Mouse (Mus musculus): ENCODE results near the gene Bcar3. TPM values are rescaled to one million over a fixed set of nuclear protein-coding genes. Genes with fewer than 3 reads are reported as not detected.

The Bcar3 gene
- total RNA-seq, 1 experiment from 2014 or later, result 51.4 TPM

DNA sequence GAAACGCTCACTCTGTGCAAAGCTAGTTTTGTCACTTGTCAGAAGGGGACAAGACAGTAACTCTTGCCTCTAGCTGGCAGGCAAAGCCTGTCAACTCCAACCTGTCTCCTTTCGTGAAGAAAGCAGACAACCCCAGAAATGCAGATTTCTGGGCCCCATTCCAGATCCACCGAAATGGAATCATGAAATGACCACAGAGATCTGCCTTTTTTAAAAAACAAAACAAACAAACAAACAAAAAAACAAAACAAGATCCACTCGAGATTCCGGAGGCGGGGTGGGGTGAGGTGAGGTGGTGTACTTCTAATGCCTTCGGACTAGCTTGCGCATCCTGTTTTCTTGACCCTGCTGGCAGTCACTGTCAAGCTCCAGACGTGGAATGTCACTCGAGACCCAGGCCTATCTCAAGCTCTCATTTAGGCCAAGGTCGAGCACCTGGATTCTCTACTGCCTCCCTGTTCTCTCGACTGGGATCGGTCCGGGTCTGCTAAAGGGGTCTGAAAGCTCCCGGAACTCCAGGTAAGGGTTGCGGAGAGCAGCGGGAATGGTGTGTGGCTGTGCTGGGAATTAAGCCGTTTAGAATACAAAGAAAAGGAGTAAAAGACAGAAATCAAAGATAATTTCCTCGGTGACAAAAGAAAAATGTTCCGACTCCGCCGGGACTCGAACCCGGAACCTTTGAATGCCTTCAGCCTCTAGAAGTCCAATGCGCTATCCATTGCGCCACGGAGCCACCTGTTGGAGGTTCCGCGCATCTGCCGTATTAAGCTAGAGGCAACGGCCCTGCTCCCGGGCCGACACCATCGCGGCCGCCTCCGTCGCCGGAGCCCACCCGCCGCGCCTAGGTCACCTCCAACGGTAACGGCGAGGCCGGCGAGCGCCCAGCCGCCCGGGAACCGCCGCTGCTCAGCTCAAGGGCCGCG is 1.4 kb upstream of the Bcar3 start:
- peak; percentile 95 for DNase-seq

DNA sequence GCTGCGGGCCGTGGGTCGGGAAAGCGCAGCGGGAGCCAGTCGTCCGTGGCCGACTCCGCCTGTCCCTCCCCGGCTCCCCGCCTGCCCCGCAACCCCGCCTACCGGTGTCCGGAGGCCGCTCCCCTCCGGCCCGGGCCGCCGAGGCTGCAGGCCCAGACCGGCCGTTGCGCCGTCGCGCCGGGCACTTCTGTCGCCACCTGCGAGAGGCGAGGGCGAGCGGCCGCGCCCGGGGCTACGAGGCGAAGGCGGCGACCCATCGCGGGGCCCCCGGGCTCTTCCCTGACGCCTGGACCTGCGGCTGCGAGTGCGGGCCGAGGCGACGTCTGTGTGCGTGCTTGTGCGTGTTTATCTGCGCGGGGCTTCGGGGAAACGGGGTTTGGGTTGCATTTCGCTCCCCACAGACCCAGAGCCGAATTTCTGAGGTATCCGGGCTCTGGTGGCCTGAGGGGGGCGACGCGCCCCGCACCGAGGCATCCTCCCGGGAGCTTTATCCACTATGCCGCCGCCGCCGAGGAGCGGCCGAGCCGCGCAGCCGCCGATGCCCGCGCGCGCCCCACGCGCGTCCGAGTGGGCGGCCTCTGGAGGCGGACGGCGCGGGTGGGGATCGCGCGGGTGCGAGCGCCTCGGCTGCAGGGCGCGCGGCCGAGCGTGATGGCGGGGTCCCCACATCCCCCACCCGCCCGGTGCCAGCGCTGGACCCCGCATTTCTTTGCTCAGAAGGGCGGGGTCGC is 548 bp upstream of the Bcar3 start:
- peak; percentile 94 for DNase-seq

DNA sequence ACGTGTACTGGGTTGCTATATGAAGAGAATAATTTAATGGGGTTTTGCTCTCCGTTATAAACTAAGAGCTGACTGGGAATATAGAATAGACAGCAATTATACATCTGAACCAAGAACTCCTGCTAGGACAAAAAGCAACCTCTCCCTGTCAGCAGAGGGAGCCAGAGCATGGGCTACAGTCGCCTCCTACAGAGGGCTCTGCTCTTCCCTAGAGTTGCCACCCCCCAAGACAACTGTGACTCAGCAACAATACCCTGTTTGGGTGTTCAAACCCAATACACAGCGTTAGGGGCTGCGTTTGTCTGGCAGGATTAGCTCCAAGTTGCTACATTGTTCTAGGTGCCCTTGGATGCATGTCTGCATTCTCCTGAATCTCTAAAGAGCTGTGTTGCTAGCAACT is 1.6 kb downstream of the Bcar3 start:
- DNase-seq, result peak; percentile 82

- DNase-seq, result peak; percentile 80
These were observed 3.0 kb downstream of the Bcar3 start for GRCm38 (mm10) chr3:122296979-122297378.

GRCm38 (mm10) chr3:122300983-122301919 is 7.3 kb downstream of the Bcar3 start:
- peak; percentile 87 for DNase-seq

GRCm38 (mm10) chr3:122304560-122304959 is 10.6 kb downstream of the Bcar3 start:
- no peak for DNase-seq

DNA sequence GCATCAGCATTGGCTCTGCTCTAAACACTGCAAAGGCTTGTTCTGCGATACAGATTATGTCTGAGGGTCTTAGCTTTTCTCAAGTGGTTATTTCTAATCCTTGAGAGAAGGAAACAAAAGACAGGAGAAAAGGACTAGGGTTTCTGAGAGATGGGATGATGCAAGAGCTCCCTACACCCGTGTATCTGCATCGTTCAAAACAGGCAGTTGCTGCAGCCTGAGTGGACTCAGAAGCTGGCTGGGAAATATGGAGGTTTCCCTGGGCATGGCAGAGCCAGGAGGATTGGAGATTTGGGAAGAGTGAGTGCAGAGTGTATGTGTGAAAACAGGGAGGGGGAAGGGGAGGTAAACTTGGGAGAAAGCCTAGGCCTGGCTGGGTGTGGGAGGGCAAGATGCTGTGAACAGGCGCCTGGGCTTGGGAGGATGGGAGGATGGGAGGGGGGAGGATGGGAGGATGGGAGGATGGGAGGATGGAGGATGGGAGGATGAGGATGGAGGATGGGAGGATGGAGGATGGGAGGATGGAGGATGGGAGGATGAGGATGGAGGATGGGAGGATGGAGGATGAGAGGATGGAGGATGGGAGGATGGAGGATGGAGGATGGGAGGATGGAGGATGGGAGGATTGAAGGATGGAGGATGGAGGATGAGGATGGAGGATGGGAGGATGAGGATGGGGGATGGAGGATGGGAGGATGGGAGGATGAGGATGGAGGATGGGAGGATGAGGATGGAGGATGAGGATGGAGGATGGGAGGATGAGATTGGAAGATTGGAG is 14.1 kb downstream of the Bcar3 start:
- DNase-seq, result no peak

- no peak for DNase-seq
These were observed 15.0 kb downstream of the Bcar3 start for GRCm38 (mm10) chr3:122308981-122309380.

GRCm38 (mm10) chr3:122312078-122312477 is 18.1 kb downstream of the Bcar3 start:
- peak; percentile 91 for DNase-seq

DNA sequence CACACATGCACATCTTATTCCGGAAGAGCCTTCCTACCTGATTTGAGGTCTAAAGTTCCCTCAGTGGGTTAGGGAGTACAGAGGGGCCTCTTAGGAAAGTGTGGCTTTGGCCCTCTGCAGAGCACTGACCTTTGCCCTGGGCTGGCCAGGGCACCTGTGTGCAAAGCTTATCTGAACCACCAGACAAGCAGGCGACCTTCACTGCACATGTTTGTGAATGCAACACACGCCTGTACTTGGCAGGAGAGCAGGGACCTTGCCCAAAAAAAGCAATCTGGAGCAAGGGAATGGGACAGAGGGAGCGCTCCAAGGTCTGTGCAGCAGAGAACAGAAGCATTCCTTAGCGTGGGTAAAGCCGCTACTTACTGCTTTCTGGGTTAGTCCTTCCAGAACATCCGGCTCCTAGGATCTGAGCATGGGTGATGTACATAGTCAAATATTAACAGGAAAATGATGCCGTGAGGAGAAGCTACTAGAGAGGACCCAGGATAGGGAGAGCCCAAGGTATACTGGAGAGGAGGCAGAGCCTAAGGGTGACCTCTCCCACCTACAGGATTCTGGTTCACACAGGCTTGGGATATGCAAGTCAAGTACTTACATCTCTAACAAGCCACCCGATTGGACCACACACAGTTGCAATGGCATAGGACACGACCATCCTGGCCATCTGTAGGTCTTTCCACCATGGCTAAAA is 19.1 kb downstream of the Bcar3 start:
- peak; percentile 62 for DNase-seq

DNA sequence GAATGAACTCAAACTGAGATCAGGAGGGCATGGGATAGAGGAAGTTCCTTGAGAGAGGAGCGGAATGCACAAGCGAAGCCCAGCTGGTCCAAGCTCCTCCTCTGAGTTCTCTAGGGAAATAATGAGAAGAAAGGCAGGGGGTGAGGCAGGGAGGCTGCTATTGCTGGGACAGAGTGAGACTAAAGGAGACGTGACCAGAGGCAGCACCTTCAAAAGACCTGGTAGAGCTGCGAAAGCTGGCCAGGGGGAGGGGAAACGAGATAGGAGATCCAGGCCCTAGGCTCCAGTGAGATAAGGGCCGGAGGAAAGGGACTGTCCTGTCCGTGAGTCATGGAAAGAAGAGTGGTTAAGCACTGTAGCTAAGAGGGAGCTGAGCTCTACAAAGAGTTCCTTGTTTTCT is 20.0 kb downstream of the Bcar3 start:
- no peak for DNase-seq

DNA sequence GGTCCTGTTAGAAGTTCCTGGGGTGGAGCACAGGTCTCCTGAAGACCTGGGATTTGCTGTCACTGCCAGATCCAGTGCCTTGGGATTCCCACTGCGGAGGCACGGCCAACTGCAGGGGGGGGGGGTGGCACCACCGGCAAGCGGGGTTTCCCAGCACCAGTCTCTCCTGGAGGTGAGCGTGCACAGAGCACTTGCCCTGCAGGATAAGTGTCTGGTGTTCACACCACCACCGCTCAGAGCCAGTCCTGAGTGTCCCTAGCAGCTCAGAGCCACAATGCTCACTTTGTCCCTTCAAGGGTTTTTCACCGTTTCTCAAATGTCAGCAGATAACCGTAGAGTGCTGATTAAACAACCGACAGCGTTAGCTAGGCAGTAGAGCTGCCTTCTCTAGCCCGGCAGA is 22.7 kb downstream of the Bcar3 start:
- DNase-seq, result peak; percentile 15

- peak; percentile 55 for DNase-seq
These were observed 23.4 kb downstream of the Bcar3 start for GRCm38 (mm10) chr3:122317339-122317738.

- DNase-seq, result no peak
These were observed 28.3 kb downstream of the Bcar3 start for GRCm38 (mm10) chr3:122322226-122322625.

DNA sequence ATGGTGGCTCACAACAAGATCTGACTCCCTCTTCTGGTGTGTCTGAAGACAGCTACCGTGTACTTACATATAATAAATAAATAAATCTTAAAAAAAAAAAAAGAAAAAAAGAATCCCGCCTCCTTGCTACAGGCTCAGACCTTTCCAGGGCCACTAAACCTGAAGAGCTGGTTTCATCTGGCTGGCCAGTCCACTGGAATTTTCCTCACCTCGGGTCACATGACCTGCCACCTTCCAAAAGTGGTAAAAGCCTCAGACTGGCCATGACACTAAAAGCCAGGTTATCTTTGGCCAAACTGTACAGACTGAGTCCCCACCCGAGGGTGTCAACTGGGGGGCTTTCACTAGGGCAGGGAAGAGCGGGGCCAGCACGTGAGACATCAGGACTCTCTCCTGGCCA is 29.9 kb downstream of the Bcar3 start:
- DNase-seq, result no peak

- DNase-seq, result no peak
These were observed 30.6 kb downstream of the Bcar3 start for GRCm38 (mm10) chr3:122324528-122324927.

DNA sequence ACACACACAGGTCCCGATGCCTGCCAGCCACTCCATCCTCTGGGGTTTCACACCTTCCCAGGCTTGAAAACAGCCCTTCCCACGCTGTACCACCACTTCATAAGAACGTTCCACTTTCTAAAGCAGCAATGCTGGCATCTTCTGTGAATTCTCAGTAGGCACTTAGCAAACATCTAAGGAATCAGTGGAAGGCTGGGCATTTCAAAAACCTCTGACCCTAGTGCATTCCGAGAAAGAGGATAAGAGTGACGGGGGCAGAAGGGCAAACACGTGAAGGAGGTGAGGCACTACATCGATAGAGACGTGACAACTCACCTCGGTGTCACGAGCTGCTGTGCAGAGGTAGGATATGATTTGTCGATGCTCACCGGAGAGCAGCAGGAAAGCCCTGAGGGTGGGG is 36.5 kb downstream of the Bcar3 start:
- no peak for DNase-seq

DNA sequence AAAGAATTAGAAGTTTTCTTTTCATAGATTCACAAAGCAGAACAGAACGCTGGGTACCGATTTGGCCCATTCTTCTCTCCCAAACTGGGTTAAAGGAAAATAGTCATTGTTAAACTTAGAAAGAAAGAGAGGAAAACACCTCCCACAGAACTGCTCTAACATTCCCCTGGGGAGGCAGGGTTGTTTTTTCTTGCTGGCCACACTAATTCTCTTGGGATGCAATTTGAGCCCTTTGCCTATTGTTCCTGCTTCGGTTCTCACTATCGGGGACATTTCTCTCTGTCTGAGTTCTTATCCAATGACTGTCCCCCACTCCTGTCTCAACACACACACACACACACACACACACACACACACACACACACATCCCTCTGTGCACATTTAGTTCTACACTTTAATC is 39.6 kb downstream of the Bcar3 start:
- DNase-seq, result peak; percentile 23

- peak; percentile 58 for DNase-seq
These were observed 40.0 kb downstream of the Bcar3 start for GRCm38 (mm10) chr3:122333902-122334301.

DNA sequence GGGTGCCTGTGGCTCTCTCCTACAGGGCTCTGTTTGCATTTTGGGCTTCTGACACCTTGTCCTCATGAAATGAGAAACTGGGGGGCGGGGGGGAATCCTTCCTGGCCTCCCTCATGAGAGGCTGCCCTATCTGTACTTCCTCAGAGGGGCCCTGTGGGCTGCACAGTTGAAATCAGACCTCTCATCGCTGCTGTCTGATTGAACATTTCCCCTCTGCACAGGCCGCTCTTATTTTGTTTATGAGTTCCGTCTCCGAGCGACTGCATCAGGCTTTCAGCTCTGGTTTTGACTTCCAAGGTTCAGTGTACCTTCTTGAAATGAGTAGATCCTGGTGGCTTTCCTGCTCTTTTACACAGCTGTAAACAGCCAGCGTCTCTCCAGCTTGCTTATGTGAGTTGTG is 40.4 kb downstream of the Bcar3 start:
- no peak for DNase-seq

- DNase-seq, result no peak
These were observed 42.1 kb downstream of the Bcar3 start for GRCm38 (mm10) chr3:122336030-122336429.

Data from adrenal gland, postnatal 14 days (tissue).